Mouse (Mus musculus): ENCODE measurements around the gene Arrdc4. TPM values are rescaled to one million over a fixed set of nuclear protein-coding genes. Genes with fewer than 3 reads are reported as not detected.

Gene Arrdc4
- polyA plus RNA-seq, 1 experiment from 2014 or later = 19.9 TPM

- no peaks in the 10 kb centered on the region for H3K36me3 ChIP-seq
- H3K4me1 ChIP-seq = no peaks in the 10 kb centered on the region
- no peak overlapping the region for H3K9ac ChIP-seq (replicated peaks)
- no peak overlapping the region for H3K4me2 ChIP-seq (replicated peaks)
- H3K9me3 ChIP-seq = no peaks in the 10 kb centered on the region
- WGBS = 80% methylated on average over 3 of the region's 3 CpGs
- ATAC-seq (ENCODE audit: low FRiP score, low read depth) = no peak
- H3K27me3 ChIP-seq = no peaks in the 10 kb centered on the region
- H3K4me3 ChIP-seq = no peak overlapping the region
- H3K27ac ChIP-seq (replicated peaks) = no peak overlapping the region
These were observed 40.3 kb downstream of the Arrdc4 start for GRCm38 (mm10) chr7:68708563-68709318.

DNA sequence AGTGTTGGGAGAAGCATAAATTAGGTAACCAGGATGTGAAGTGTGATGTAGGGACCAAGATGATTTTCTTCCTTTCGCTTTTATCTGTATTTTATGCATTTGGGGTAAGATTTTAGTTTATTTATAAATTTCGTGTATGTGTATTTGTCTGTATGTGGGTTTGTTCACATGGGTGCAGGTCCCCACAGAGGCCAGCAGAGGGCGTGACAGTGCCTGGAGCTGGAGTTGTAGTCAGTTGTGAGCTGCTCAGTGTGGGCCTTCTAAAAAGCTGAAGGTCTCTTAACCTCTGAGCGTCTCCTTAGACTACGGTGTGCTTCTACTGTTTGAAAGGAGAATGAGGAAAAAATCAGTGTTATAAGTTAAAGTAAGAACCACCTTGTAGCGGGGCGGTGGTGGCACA is 43.9 kb downstream of the Arrdc4 start:
- no peak overlapping the region for H3K27ac ChIP-seq (replicated peaks)
- H3K9me3 ChIP-seq = no peaks in the 10 kb centered on the region
- H3K27me3 ChIP-seq = no peaks in the 10 kb centered on the region
- no peak overlapping the region for H3K9ac ChIP-seq (replicated peaks)
- H3K4me1 ChIP-seq = no peaks in the 10 kb centered on the region
- 95% methylated on average over 7 of the region's 7 CpGs for WGBS
- no peak overlapping the region for H3K4me3 ChIP-seq
- ATAC-seq (ENCODE audit: low FRiP score, low read depth) = no peak
- H3K4me2 ChIP-seq (replicated peaks) = no peak overlapping the region
- no peaks in the 10 kb centered on the region for H3K36me3 ChIP-seq

DNA sequence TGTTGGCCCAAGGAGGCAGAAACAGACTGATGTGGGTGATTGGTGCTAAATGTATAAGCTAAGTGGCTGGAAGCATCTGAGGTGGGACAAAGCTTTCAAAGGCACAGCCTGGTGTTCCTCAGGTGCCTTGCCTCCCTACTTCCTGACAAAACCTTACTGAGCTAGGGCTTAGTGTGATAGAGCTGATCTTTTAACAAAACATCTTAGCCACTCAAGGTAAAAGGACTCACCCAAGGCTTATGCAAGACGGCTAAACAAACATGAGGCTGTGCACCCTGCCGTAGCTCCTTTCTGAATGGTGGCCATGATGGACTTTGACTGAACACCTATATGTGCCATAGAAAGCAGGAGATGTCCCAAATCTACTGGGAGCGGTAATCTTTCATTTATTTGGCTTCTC is 51.7 kb downstream of the Arrdc4 start:
- no peak overlapping the region for H3K27ac ChIP-seq (replicated peaks)
- no peaks in the 10 kb centered on the region for H3K27me3 ChIP-seq
- no peak for ATAC-seq (ENCODE audit: low FRiP score, low read depth)
- no peaks in the 10 kb centered on the region for H3K36me3 ChIP-seq
- H3K4me3 ChIP-seq = no peak overlapping the region
- H3K9me3 ChIP-seq = no peaks in the 10 kb centered on the region
- H3K4me1 ChIP-seq = no peaks in the 10 kb centered on the region
- H3K9ac ChIP-seq (replicated peaks) = no peak overlapping the region
- WGBS = 84% methylated on average over 3 of the region's 3 CpGs
- H3K4me2 ChIP-seq (replicated peaks) = no peak overlapping the region

DNA sequence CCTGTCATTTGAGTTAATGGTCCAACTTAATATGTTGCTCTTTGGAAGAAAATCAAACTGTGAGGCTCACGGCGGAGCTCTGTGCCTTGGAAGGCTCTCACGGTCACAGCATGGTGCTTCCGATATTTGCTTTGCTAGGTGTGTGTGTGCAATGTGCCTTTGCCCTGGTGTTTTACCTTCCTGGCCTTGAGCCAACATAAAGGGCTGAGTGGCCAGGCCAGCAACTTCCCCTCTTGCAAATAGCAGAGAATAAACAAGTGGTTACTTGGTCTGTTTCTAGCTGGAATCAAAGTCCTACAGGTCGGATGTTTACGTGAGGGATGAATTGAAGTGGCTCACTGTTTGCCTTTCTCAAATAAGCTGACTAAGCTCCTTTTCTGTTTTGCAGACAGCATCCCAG is 52.1 kb downstream of the Arrdc4 start:
- WGBS = 79% methylated on average over 6 of the region's 6 CpGs
- H3K9ac ChIP-seq (replicated peaks) = no peak overlapping the region
- H3K27me3 ChIP-seq = no peaks in the 10 kb centered on the region
- H3K9me3 ChIP-seq = no peaks in the 10 kb centered on the region
- no peaks in the 10 kb centered on the region for H3K36me3 ChIP-seq
- no peak overlapping the region for H3K27ac ChIP-seq (replicated peaks)
- H3K4me2 ChIP-seq (replicated peaks) = no peak overlapping the region
- no peak for ATAC-seq (ENCODE audit: low FRiP score, low read depth)
- no peak overlapping the region for H3K4me3 ChIP-seq
- no peaks in the 10 kb centered on the region for H3K4me1 ChIP-seq

GRCm38 (mm10) chr7:68696446-68696845 is 52.6 kb downstream of the Arrdc4 start:
- H3K36me3 ChIP-seq = no peaks in the 10 kb centered on the region
- H3K9ac ChIP-seq (replicated peaks) = no peak overlapping the region
- no peak overlapping the region for H3K4me2 ChIP-seq (replicated peaks)
- no peak for ATAC-seq (ENCODE audit: low FRiP score, low read depth)
- H3K27ac ChIP-seq (replicated peaks) = no peak overlapping the region
- 85% methylated on average over 5 of the region's 5 CpGs for WGBS
- no peak overlapping the region for H3K4me3 ChIP-seq
- no peaks in the 10 kb centered on the region for H3K4me1 ChIP-seq
- H3K27me3 ChIP-seq = no peaks in the 10 kb centered on the region
- H3K9me3 ChIP-seq = no peaks in the 10 kb centered on the region

- Histone ChIP-seq H3K9ac (replicated peaks) (no peak overlapping the region), H3K4me1 (no peaks in the 10 kb centered on the region), H3K27ac (replicated peaks) (no peak overlapping the region)
These were observed 56.3 kb downstream of the Arrdc4 start for GRCm38 (mm10) chr7:68692731-68693130.

DNA sequence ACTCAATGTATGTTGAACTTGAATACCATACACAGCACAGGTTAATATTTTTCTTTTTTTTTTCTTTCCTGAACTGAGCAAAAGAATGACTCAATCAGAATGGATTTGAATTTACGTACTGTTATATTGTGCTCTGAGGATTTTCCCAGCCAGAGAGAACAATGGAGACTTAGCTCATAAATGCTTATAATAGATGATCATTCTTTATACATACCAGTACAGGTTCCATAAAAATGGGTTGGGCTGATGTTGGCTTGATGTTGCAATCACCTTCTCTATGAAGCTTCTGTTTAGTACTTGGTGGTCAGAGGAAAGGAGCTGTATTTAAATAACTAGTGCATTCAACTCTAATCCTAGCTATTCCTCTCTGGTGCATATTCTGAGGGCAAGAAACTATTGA is 57.6 kb downstream of the Arrdc4 start:
- H3K4me1 ChIP-seq = no peaks in the 10 kb centered on the region; the same call in 1 of the 2 replicates
- no peak overlapping the region for H3K9ac ChIP-seq (replicated peaks)
- no peak overlapping the region for H3K4me3 ChIP-seq
- no peaks in the 10 kb centered on the region for H3K9me3 ChIP-seq
- 85% methylated on average over 1 of the region's 1 CpGs for WGBS
- H3K27me3 ChIP-seq = no peaks in the 10 kb centered on the region
- ATAC-seq (ENCODE audit: low FRiP score, low read depth) = no peak
- H3K27ac ChIP-seq (replicated peaks) = no peak overlapping the region
- no peaks in the 10 kb centered on the region for H3K36me3 ChIP-seq
- no peak overlapping the region for H3K4me2 ChIP-seq (replicated peaks)

More at GRCm38 (mm10) chr7:68692731-68693130, 56.3 kb downstream of the Arrdc4 start:
- no peaks in the 10 kb centered on the region for H3K9me3 ChIP-seq
- H3K27me3 ChIP-seq = no peaks in the 10 kb centered on the region
- H3K4me2 ChIP-seq (replicated peaks) = no peak overlapping the region
- WGBS = 66% methylated on average over 4 of the region's 4 CpGs
- no peak overlapping the region for H3K4me3 ChIP-seq
- no peak for ATAC-seq (ENCODE audit: low FRiP score, low read depth)
- no peaks in the 10 kb centered on the region for H3K36me3 ChIP-seq

DNA sequence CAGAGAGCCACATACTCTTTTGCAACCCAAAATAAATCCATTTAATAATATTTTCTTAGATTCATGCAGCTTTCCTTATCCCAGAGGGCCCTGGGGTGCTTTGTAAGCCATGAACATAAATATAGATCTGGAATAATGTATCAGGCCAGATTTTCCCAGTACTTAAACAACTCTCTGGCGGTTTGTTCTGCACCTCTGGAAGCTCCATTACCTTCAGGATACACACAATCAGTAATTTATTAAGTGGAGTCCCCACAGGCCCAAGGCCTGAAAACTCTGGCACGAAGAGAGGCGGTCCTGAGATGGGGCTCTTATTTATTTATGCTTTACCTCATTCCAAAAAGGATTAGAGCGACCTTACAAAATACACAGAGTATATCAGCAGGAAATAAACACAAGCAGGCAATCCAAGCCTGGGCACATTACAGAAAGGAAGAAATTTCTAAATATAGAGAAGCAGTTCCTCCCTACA is 61.9 kb downstream of the Arrdc4 start:
- Histone ChIP-seq H3K27ac (replicated peaks) (no peak overlapping the region), H3K4me2 (replicated peaks) (no peak overlapping the region), H3K9ac (replicated peaks) (no peak overlapping the region), H3K27me3 (no peaks in the 10 kb centered on the region), H3K9me3 (no peaks in the 10 kb centered on the region), H3K4me3 (no peak overlapping the region), H3K36me3 (no peaks in the 10 kb centered on the region), H3K4me1 (no peaks in the 10 kb centered on the region; the same call in 1 of the 2 replicates)
- ATAC-seq (ENCODE audit: low FRiP score, low read depth) = no peak
- 61% methylated on average over 4 of the region's 4 CpGs for WGBS
